Mouse (Mus musculus) lung, postnatal 0 days (tissue): ENCODE data around the gene Krt31.
A peak's percentile ranks its signal among the peaks of the same experiment; 100 is the strongest.

Experiments used
- CTCF ChIP-seq: IDR thresholded peaks from 2 replicates; pipeline ENCODE4 v1.5.1; 2016; ENCODE audit warnings: antibody characterized with exemption, mild to moderate bottlenecking
- EP300 ChIP-seq: IDR thresholded peaks from 2 replicates; pipeline ENCODE4 v1.6.1; 2016; ENCODE audit warnings: antibody characterized with exemption, mild to moderate bottlenecking, control low read depth

DNA sequence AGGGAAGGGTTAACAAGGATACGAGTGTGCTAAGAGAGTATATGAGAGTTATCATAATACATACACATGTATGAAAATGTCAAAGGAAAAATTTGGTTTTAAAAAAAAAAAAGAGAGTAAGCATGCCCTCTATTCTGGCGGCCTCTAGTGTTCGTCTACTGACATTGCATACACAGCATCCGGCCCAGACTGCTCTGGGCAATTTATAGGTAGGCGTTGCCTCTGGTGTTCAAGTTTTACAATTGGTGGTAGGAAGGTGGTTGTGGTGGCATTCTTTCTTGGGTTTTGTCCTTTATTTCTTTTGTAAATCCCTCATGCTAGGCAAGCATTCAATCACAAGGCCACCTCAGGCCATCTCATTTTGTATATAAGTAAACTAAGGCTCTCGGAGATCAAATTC lies 45.5 kb downstream of the Krt31 start:
- peak; percentile 86 for TF ChIP-seq CTCF
- TF ChIP-seq EP300, result no peak
